Mouse (Mus musculus): ENCODE measurements around the gene Fitm2.

Fitm2 gene

DNA sequence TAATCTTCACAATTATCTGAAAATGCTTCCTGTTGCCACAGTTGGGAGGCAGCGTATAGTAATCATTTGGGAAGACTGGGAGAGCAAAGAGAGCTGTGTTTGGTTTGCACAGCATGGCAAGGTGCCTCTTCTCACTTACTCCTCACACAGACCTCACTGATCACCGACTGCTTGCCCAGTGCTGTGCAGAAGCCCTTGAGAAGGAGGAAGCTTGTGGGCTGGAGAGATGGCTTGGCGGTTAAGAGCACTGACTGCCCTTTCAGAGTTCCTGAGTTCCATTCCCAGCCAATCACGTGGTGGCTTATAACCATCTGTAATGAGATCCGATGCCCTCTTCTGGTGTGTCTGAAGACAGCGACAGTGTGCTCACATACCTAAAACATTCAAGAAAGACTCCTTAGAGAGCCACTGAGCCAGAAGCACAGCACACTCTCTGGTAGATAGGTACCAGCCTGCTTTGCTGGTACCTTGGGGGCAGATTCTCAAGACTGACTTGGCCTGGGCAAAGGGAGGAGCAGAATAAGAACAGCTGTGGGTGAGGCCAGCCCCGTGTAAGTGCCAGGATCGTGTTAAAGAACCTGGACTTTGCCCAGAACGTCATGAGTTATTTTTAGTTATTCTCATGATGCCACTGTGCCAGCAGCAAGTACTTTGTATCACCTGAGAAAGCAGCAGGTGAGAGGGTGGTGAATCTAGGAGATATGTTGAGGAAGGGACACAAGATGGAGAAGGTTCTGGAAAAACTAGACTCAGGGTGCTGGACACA lies 49.4 kb downstream of the Fitm2 start:
- DNase-seq (ENCODE audit: low spot score in 2 of 2), result no peak

GRCm38 (mm10) chr2:163420366-163420886 lies 52.0 kb downstream of the Fitm2 start:
- peak in 1 of 2 experiments; percentile 25 for DNase-seq (ENCODE audit: low spot score in 2 of 2)

- DNase-seq (ENCODE audit: low spot score in 2 of 2), result peak; percentile 100
Observed at GRCm38 (mm10) chr2:163419346-163420045, 52.9 kb downstream of the Fitm2 start.

DNA sequence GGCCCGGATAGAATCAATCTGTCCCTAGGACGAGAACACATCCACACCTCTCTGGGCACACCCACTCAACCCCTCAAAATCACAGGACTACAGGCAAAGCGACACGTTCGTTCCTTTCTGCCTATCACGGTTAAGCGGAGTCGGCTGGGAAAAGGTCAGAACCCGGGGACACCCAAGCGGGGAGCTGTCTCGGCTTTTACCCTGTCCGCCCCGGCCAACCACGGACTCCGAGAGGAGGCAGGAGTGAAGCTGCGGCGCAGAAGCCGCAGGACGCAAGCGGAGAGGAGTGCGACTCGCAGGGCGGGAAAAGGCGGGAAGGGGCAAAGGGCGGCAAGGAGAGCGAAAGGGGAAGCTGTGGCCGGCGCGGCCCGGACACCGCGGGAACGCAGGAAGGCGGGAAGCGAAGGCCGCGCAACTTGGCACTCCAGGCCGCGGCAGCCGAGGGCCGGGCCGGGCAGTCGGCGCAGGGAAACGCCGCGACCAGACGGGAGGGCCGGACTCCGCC lies 53.5 kb downstream of the Fitm2 start:
- peak in 1 of 2 experiments; percentile 34 for DNase-seq (ENCODE audit: low spot score in 2 of 2)

GRCm38 (mm10) chr2:163417830-163418229 lies 54.6 kb downstream of the Fitm2 start:
- no peak for DNase-seq (ENCODE audit: low spot score in 2 of 2)

DNA sequence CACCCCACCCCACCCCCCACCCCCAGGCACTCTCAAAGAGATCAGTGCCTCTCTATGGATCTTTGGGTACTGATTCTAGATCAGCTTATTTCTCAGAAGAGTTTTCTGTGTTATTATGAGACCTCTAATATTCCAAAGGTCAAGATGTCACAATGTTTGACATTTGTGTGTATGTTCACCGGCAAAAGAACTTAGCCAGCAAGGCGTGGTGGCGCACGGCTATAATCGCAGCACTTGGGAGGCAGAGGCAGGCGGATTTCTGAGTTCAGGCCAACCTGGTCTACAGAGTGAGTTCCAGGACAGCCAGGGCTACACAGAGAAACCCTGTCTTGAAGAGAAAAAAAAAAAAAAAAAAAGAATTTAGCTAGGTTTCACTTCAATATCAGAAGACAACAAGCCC lies 55.4 kb downstream of the Fitm2 start:
- DNase-seq (ENCODE audit: low spot score in 2 of 2), result no peak
